Mouse (Mus musculus) frontal cortex, postnatal 14 days (tissue): Measurements from ENCODE around the gene Gm17455.

Experiments used
- DNase-seq, 2 experiments: peaks; one replicate each; pipeline ENCODE4 v3.0.0; 2022; ENCODE audit warnings: low spot score in 2 of 2

Gene Gm17455

GRCm38 (mm10) chr10:60373543-60373936, 26.0 kb upstream of the Gm17455 start:
- DNase-seq, result no peak

DNA sequence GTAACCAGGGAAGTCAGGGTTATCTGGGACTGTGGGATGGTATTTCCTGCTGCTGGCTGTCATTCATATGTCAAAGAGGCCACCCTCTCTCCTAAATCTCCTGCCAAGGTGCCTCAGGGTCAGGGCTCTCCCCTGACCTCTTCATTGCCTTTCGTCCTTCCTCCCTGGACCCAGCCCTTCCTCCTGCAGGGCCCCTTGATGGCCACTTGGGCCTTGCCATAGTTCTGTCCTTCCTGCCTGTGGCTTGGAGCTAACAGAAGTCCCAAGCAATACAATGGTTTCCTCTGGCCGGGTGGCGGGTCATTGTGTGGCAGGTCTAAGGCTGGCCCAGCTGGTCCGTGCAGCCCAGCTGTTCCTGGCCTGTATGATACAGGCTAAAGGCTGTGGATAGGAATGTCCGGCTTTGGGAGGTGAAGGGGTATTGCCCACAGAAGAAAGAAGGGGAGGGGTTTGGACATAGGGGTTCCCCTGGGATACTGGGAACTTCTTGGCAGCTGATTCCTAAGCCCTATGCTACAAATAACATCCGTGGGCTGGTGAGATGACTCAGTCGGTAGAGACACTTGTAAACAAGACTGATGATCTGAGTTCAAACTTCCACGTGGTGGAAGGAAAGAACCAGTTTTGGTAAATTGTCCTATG, 25.5 kb upstream of the Gm17455 start:
- DNase-seq, result no peak

DNA sequence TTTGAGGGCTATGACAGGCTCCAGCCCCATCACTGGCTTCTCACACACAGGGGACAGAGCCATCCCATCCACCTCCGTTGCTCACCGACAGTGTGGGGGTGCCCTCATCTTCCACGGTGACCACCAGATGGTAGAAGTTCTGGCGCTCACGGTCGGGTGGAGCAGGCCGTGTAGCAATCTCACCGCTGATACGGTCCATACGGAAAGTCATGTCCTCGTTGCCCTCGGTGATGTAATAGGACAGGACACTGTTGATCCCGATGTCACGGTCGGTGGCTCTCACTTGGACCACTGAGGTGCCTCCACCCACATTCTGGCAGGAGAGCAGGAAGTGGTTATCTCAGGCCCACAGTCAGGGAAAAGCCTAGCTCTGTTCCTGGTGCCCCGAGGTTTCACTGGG, 22.8 kb upstream of the Gm17455 start:
- DNase-seq, result no peak

DNA sequence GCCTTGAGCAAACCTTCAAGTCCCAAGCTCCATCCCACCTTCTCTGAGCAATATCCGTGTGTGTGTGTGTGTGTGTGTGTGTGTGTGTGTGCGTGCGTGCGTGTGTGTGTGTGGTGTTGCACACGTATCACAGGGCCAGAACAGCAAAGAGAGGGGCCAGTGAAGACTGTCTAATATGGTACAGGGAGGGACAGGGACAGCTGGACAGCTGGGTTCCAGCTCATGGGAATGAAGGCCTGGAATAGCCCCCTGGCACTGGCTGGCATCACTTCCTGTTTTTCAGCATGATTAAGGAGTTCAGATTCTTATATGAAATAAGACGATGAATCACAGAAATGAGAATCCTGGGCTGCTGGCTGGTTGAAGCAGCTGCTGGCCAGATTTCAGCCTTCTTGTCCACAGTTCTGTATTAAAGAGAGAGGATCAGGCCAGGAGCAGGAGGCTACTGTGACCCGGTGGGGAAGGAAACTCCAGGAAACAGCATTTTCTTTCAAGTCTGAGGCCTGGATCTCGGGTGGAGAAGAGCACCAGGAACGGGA, 20.0 kb upstream of the Gm17455 start:
- no peak for DNase-seq

DNA sequence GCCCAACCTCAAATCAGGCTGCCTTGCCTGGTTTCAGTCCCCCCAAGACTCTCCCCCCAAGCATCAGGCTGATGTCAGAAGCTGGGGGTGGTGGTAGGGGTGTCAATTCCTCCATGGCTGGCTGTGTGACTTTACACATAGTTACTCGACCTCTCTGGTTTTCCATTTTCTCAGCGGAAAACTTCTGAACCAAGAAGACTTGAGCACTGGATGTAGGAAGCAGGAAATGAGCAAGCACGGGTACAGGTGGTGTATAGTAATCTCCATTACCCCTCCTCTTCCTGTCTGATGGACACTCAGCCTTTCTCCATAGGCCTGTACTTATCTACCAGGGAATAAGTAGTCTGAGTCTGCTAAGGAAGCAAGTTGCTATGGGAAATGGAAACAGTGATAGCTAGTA, 19.3 kb upstream of the Gm17455 start:
- DNase-seq, result no peak

- no peak for DNase-seq
These were observed 18.2 kb upstream of the Gm17455 start for GRCm38 (mm10) chr10:60381142-60381925.

- DNase-seq, result no peak
These were observed 11.2 kb upstream of the Gm17455 start for GRCm38 (mm10) chr10:60388332-60388731.

DNA sequence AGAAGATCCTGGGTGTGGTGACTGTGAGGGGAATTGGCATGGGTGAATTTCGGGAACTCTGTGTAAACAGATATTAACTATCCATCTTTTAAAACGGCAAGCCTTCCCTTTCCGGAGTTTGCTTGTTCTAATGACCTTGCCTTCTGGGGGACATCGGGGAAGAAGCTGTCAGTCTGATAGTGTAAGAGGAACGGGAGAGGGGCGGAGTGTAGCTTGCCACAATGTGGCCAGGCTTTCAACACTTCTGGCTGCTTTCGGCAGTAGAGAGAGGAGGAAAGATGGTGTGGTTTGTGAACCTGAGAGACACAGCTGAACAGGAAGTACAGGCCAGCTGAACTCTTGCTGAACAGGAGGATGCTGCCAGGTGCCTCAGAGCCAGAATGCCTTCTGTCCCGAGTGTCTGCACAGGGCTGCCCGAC, 10.1 kb upstream of the Gm17455 start:
- no peak for DNase-seq

DNA sequence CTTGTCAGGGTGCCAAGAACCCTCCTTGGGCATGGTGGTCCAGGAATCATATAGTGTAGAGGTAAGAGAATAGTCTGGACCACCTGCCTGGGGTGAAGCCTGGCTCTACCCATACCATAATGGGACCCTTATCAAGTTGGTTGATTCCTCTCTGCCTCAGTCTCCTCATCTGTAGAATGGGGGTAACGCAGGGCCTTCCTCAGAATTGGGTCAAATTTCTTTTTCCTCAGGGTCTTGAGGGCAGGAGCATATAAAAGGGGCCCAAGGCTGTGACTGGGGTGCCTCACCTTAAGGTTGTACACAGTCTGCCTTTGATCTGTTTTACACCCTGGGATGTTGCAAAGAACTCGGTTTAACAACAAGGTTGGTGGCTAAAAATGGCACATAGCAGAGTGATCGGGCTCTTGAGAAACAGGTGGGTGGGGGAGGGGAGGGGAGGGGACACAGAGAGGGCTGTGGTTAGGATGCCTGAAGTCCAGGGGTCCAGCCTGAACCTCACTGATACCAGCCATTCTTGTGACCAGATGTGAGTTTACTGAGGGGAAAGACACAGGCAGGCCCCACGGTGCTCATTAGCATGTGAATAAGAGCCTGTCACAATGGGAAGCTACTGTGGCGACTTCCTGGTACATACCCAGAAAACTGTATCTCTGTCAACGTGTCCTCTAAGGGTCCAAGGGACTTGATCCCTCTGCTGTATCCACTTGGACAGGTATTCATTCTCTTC, 9.2 kb upstream of the Gm17455 start:
- no peak for DNase-seq

- DNase-seq, result no peak
These were observed 8.6 kb upstream of the Gm17455 start for GRCm38 (mm10) chr10:60390904-60391420.

- no peak for DNase-seq
These were observed 7.9 kb upstream of the Gm17455 start for GRCm38 (mm10) chr10:60391661-60392060.

DNA sequence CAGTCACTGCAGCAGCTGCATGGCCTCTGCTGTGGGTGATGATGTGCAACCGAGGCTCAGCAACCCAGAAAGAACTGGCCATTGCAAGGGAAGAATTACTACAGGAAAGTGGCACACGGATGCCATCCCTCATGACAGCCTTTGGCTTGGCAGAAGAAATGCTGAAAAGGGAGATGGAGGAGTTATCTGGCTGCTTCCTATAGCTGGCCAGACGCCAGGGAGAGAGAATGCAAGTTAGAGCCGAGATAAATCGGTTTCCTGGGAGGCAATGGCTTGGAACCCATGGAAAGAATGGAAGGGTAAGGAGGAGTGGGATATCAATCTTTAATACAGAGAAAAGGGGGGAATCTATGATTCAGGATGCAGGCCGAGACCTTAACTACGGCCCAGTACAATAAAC, 4.6 kb upstream of the Gm17455 start:
- no peak for DNase-seq

- DNase-seq, result no peak
These were observed 3.9 kb upstream of the Gm17455 start for GRCm38 (mm10) chr10:60395605-60396004.

DNA sequence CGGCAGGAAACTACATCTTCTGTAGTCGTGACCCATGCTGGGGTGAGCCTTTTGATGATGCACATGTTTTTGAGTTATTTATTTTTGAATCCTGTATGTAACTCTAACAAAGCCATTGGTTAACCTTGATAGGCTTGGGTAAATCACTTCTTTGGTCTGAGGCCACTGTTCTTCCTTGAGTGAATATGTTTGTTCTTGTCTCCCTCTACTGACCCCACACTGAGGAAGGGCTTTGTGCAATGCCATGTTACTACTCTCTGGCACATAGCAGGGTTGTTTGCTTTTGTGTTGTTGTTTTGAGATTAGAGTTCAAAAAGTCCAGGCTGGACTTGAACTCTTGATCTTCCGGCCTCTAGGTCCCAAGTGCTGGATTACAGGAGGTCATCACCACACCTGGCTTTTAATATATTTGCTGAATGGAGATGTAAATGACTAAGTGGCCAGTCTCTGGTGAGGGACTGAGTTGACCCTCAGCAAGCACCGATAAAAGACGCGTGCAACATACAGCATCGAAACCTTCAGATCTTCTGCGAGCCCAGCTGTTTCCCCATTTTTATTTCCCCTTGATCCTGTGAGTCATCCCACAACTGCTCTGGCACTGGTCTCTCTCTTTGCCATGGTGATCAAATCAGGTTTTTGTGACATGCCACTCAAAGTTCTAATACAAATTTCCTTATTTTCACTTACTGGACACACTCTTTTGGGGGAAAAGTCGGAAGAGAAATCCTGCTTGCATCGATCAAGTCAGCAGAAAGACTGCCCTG, 1.3 kb upstream of the Gm17455 start:
- no peak for DNase-seq

- no peak for DNase-seq
These were observed 1.2 kb downstream of the Gm17455 start for GRCm38 (mm10) chr10:60400507-60401295.

DNA sequence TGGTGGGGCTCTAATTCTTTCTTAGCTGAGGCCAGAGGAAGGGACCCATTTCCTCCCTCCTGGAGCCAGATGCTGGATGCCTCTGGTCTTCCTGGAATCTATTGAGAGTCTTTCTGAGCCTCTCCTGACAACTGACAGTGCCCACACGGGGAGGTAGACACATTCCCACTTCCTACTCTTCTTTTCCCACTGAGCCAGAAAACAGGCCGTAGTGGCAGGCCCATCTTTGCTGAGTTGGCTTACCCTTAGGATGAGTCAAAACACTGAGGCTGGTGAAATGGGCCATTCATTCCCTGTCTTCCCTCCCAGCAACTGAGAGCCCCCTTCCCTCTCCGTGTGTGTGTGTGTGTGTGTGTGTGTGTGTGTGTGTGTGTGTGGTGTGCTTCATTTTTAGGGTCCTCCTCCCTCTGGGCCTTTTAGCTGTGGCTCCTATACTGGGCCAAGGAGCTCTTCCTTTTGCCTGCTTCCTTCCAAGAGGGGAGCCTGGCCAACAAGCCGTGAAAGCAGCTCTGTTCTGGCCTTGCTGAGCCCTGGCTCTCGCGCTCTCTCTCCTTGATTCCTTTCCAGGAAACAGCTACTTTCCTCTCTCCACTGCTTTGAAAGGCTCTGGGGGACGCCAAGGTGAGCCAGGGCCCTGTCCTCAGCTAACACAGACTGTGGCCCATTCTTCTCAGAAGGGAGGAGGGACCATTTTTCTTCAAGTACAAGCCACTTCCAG, 6.1 kb downstream of the Gm17455 start:
- DNase-seq, result peak; percentile 32 to 64

DNA sequence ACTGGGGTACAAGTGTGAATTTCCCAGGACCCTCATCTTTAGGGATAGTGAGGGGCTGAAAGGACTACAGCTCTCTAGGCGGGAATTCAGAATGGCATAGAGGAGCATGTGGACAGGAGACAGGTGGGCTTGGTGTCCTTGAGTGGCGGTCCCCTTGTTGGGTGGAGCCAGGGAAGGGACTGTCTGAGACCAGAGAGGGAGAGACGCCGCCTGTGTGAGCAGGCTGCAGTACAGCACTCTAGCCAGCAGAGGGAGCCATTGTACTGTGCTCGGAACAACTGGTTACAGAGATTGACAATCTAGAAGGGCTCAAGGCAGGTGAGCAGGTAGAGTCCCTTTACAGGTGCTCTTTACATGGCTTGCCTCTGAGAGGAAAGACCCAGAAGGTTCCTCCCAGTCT, 8.3 kb downstream of the Gm17455 start:
- DNase-seq, result peak in 1 of 2 experiments; percentile 61

GRCm38 (mm10) chr10:60411794-60412193, 12.3 kb downstream of the Gm17455 start:
- no peak for DNase-seq

- no peak for DNase-seq
These were observed 14.2 kb downstream of the Gm17455 start for GRCm38 (mm10) chr10:60413756-60414155.

DNA sequence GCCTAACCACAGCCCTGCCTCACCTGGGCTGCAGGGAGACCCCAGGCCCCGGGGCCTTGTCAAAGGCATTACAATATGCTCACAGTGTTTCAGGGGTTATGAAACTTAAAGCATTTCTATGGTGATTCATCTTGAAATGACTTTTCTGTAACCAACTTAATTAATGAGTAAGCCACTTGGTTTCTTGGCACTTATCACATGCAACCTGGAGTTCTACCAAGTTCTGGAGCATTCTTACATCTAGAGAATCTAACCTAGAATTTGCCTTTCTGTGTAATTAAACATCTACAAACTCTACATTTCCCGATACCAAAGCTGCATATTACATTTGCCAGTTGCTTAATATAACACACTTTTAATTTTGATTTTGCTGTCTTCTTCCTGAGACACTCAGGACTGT, 17.5 kb downstream of the Gm17455 start:
- DNase-seq, result no peak
